Comparison of ENCODE assay signal across 26 mouse cellular contexts in genomic region chr9:116017091-116017490, GRCm38 (mm10).
A peak's percentile ranks its signal among the peaks of the same experiment; 100 is the strongest.
DNase-seq lines count a peak whose midpoint lies in the region; ATAC-seq and TF ChIP-seq lines count a peak whose summit lies in the region.
"Had no signal": no experiment of that assay in that cellular context is flagged by ENCODE, and none has a peak within 500 bp of the region (broad histone marks: within the 10 kb centered on the region; RNA-seq: fewer than 3 reads in every experiment).

No protein-coding gene starts in this region.

- no peak for ATAC-seq in stomach, postnatal 0 days (ENCODE audit: low FRiP score, low TSS enrichment)
- ATAC-seq: CD4-positive, CD25-positive, alpha-beta regulatory T cell, adult 4 months; forebrain, embryonic 15.5 days; intestine, postnatal 0 days had no signal

- peak overlapping the region; percentile 56; the same call in 1 of the 2 replicates for H3K27ac ChIP-seq in gastrocnemius, adult 2 months
- H3K27ac ChIP-seq in stomach, postnatal 0 days (replicated peaks) = no peak overlapping the region
- H3K27ac ChIP-seq: embryonic facial prominence, embryonic 10.5 days; embryonic facial prominence, embryonic 13.5 days; forebrain, embryonic 12.5 days; forebrain, embryonic 15.5 days; heart, embryonic 15.5 days; hindbrain, embryonic 15.5 days had no signal

- no peak for TF ChIP-seq EP300 in stomach, postnatal 0 days (optimal IDR thresholded peaks at IDR 0.05)

- TF ChIP-seq CTCF in gastrocnemius, adult 2 months (IDR thresholded peaks at IDR 0.05) = no peak
- no peak for TF ChIP-seq CTCF in stomach, postnatal 0 days (IDR thresholded peaks at IDR 0.05; ENCODE audit: low read depth)

- intact Hi-C loops in gastrocnemius, adult 2 months (cut with DNase I) = no loop called here

- H3K27me3 ChIP-seq in stomach, postnatal 0 days (ENCODE audit: control insufficient read depth, insufficient read depth, low read length) = no peaks in the 10 kb centered on the region
- H3K27me3 ChIP-seq: embryonic facial prominence, embryonic 13.5 days; forebrain, embryonic 12.5 days; forebrain, embryonic 15.5 days; heart, embryonic 12.5 days; heart, embryonic 15.5 days; hindbrain, embryonic 15.5 days had no signal

- H3K4me3 ChIP-seq in gastrocnemius, adult 2 months = no peak overlapping the region
- no peak overlapping the region for H3K4me3 ChIP-seq in stomach, postnatal 0 days (ENCODE audit: low read depth, low read length)
- H3K4me3 ChIP-seq: embryonic facial prominence, embryonic 10.5 days; embryonic facial prominence, embryonic 13.5 days; erythroblast, embryonic 14.5 days; forebrain, embryonic 12.5 days; forebrain, embryonic 15.5 days; heart, embryonic 12.5 days; heart, embryonic 15.5 days; hindbrain, embryonic 15.5 days had no signal

- WGBS in stomach, postnatal 0 days = 86% methylated on average over 3 of the region's 3 CpGs

- no peak overlapping the region for H3K9ac ChIP-seq in stomach, postnatal 0 days (ENCODE audit: low read length)
- H3K9ac ChIP-seq: embryonic facial prominence, embryonic 13.5 days; forebrain, embryonic 12.5 days; forebrain, embryonic 15.5 days; heart, embryonic 12.5 days; heart, embryonic 15.5 days; hindbrain, embryonic 15.5 days had no signal

- H3K4me2 ChIP-seq in stomach, postnatal 0 days (replicated peaks; ENCODE audit: low read depth) = no peak overlapping the region
- H3K4me2 ChIP-seq: embryonic facial prominence, embryonic 13.5 days; forebrain, embryonic 12.5 days; forebrain, embryonic 15.5 days; heart, embryonic 12.5 days; heart, embryonic 15.5 days; hindbrain, embryonic 15.5 days had no signal

- no peak for DNase-seq in gastrocnemius, adult 2 months
- DNase-seq in gastrocnemius, postnatal 25 days = no peak
- DNase-seq in adrenal gland, adult 8-10 months = peak; percentile 56
- peak; percentile 32 for DNase-seq in adrenal gland, postnatal 10 days
- DNase-seq in adrenal gland, postnatal 36 days = peak; percentile 42 to 47
- DNase-seq in stomach, postnatal 0 days (ENCODE audit: low spot score) = no peak
- DNase-seq: cerebellum, adult 11 months; cerebellum, adult 2 months; cerebellum, adult 9-11 months; cerebellum, postnatal 36 days; embryo, embryonic 11 days; gastrocnemius, postnatal 10 days; heart, adult 18-20 months; heart, postnatal 10 days; heart, postnatal 4 days; kidney, adult 2 months had no signal

- no peaks in the 10 kb centered on the region for H3K36me3 ChIP-seq in stomach, postnatal 0 days (ENCODE audit: control insufficient read depth, insufficient read depth, low read length)
- H3K36me3 ChIP-seq: embryonic facial prominence, embryonic 10.5 days; embryonic facial prominence, embryonic 13.5 days; forebrain, embryonic 12.5 days; forebrain, embryonic 15.5 days; heart, embryonic 12.5 days; heart, embryonic 15.5 days; hindbrain, embryonic 15.5 days had no signal

- H3K9me3 ChIP-seq in stomach, postnatal 0 days (ENCODE audit: control insufficient read depth, low read length) = no peaks in the 10 kb centered on the region
- H3K9me3 ChIP-seq: embryonic facial prominence, embryonic 10.5 days; embryonic facial prominence, embryonic 13.5 days; forebrain, embryonic 12.5 days; forebrain, embryonic 15.5 days; heart, embryonic 15.5 days; hindbrain, embryonic 15.5 days had no signal

- no peaks in the 10 kb centered on the region for H3K4me1 ChIP-seq in stomach, postnatal 0 days (replicated peaks; ENCODE audit: control insufficient read depth, insufficient read depth)
- H3K4me1 ChIP-seq: embryonic facial prominence, embryonic 10.5 days; embryonic facial prominence, embryonic 13.5 days; forebrain, embryonic 12.5 days; forebrain, embryonic 15.5 days; heart, embryonic 12.5 days; heart, embryonic 15.5 days; hindbrain, embryonic 15.5 days had no signal

Comparison
In these comparisons a context has a peak if more than half of its experiments do, and no peak if none do; other contexts are left out.
1. DNase-seq: peak in adrenal gland, adult 8-10 months (single experiment), adrenal gland, postnatal 10 days (single experiment) and adrenal gland, postnatal 36 days (2 of 2); none in gastrocnemius, adult 2 months (single experiment), gastrocnemius, postnatal 25 days (single experiment) and stomach, postnatal 0 days (single experiment).